Mouse (Mus musculus) v-Abl transformed pro-B cells (cell line): ENCODE results near the gene Stag1.

Source experiments
- in situ Hi-C, 2 experiments: fragments of 400-800 bp; cut with MboI; formaldehyde crosslinking; loops; one replicate each; pipeline ENCODE4 v1.15.1; 2025; ENCODE audit not compliant: unreplicated experiment in 2 of 2

The Stag1 gene

GRCm38 (mm10) chr9:100597546-100597945 is at the start of gene Stag1:
Stag1 (plus strand) TSS chr9:100597798.
- in situ Hi-C loops, result loop anchor here in 1 of 2 experiments (25.0 kb wide), 1 partner anchor 760 kb away; no protein-coding TSS in a partner anchor

DNA sequence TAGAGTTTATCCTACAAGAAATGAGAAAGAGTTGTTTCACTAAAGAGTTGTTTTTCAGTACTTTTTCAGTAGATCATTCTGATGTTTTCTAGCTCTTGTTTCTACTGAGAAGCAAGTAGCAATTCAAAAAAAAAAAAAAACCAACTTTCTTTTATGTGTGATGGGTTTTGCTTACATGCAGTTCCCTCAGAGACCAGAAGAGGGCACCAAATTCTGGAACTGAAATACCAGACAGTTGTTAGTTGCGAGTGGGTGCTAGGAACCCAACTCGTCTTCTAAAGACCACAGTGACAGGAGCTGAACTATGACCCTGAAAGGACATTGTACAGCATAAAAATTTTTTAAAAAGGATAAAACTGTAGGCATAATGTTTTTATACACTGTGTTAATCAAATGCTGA is 49.3 kb upstream of the Stag1 start:
- in situ Hi-C loops, result loop anchor here (5.0 to 25.0 kb wide), 6 partner anchors 94 to 986 kb away; partner anchors contain the start of genes Msl2 (in 2 of the 2) and Armc8 (in 1 of the 2)

GRCm38 (mm10) chr9:100555686-100556085 is 41.9 kb upstream of the Stag1 start:
- in situ Hi-C loops, result loop anchor here in 1 of 2 experiments (10.0 kb wide), 1 partner anchor 101 kb away; no protein-coding TSS in a partner anchor

- in situ Hi-C loops, result loop anchor here in 1 of 2 experiments (10.0 kb wide), 1 partner anchor 103 kb away; no protein-coding TSS in a partner anchor
These were observed 39.5 kb upstream of the Stag1 start for GRCm38 (mm10) chr9:100558023-100558573.

- in situ Hi-C loops, result loop anchor here in 1 of 2 experiments (10.0 kb wide), 1 partner anchor 104 kb away; no protein-coding TSS in a partner anchor
These were observed 38.6 kb upstream of the Stag1 start for GRCm38 (mm10) chr9:100558991-100559390.

DNA sequence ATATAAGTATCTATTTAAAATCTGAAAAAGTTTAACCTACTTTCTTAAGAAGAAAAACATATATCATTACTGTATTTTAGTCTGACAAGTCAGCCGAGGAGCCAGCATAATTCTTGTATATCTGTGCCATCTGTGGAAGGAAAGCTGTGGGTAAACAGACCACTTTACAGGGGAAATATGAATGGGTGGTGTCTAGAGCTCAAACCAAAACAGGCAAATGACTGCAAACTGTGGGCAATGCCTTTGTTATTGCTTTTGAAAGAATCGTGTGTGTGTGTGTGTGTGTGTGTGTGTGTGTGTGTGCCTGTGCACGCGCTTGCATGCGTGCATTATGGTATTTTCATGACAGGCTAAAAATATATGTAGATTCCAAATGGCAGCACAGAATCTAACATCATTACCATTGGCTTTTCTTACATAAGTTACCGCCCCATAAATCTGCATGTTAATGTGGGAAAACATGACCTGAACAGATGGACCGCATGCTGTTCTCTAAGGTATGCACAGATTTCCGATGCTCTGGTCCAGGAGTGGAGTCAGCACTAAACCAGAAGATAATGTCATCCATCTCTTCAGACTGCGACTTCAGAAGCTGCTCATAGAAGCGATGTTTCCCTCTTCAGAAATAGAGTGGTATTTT is 37.2 kb upstream of the Stag1 start:
- in situ Hi-C loops, result no loop called here

DNA sequence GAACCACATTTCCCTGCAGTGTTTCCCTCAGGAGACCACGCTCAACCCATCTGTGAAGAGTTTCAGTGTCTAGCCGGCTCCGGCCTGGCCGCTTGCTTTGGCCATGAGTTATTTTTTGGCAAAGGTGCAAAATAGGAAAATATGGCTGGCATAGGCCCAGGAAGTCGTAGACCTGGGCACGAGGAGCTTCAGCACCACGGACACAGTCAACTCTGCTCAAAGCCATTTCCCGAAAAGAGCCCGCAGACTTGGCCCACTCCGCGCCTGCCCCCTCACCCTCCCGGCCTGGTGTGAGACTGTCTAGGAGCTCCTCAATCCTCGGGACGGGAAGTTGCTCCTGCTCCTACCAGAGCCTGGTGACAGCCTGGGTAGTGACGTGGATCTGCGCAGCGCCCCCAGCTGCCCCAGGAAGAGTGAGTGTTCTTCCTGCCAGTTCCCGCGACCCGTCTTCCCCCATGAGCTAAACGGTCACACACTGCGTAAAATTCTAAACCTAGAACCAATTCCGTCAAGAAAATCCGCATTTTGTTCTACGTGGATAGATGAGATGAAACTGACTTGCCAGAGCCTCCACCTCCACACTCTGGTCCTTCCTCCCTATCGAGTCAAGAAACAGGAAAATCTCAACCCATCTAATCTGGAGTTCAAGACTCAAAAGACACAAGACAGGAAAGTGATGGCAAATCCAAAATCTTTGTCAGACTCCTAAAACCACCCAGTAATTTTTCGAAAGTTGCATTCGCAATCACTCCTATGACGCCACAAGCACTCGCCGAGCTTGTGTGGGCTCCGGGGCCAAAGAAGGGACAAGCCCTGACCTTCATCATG is 27.6 kb upstream of the Stag1 start:
- in situ Hi-C loops, result no loop called here

DNA sequence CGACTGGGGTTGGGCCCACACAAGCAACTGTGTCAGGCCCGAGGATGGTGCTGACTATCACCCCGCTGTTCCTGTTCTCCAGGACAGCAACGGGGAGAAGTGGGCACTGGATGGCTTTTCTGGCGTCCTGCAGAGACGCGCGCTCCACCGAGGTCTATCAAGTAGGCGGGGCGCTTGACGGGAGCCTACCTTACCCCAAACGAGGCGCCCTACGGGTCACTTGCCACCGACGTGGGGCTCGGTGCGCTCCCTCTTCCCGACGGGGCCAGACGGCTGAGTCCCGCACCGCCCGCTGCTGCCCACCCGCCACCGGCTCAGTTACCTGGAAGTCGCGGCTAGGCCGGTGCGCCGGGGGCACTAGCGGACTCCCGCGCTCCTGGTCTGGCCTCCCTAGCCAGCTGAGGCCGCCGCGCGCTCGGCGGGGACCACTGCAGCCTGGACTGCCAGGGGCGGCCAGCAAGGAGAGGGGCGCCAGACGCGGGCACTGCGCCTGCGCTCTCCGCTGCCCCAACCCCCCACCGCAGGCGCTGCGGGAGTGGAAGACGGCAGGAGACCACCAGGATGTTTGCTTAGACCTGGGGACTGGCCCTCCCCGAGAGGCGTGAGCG is 26.9 kb upstream of the Stag1 start, which contains the start of gene Slc35g2:
Gene Slc35g2 (minus strand): TSS at position 465 of the 608 bp plus-strand sequence.
- in situ Hi-C loops, result no loop called here

GRCm38 (mm10) chr9:100571511-100571910 is 26.1 kb upstream of the Stag1 start:
- in situ Hi-C loops, result no loop called here

GRCm38 (mm10) chr9:100573300-100573699 is 24.3 kb upstream of the Stag1 start:
- in situ Hi-C loops, result no loop called here

GRCm38 (mm10) chr9:100573942-100574341 is 23.7 kb upstream of the Stag1 start:
- in situ Hi-C loops, result no loop called here

DNA sequence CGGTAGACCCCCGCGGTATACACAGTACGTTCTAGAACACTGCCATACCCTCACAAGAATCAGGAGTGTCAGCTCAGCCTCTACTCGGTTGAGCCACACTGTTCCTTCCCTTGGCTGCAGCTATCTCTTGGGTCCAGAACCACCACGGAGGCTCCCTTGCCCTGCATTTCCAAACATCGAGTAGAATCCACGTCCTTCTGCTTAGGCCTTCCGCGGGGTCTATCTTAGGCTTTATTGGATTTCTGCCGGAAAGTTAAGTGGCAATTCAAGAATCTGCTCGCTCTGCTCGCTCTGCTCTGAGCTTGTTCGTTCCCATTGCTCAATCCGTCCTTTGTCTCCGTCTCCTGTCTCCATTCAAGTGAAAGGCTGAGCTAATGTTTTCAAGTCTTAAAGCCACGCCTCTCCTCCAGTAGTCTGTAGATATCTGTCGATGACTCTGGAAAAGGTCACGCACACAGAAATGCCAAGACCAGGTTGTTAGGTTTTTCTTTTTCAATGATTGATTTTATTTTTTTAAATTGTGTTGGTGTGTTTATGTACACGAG is 17.3 kb upstream of the Stag1 start:
- in situ Hi-C loops, result loop anchor here in 1 of 2 experiments (25.0 kb wide), 1 partner anchor 743 kb away; no protein-coding TSS in a partner anchor

DNA sequence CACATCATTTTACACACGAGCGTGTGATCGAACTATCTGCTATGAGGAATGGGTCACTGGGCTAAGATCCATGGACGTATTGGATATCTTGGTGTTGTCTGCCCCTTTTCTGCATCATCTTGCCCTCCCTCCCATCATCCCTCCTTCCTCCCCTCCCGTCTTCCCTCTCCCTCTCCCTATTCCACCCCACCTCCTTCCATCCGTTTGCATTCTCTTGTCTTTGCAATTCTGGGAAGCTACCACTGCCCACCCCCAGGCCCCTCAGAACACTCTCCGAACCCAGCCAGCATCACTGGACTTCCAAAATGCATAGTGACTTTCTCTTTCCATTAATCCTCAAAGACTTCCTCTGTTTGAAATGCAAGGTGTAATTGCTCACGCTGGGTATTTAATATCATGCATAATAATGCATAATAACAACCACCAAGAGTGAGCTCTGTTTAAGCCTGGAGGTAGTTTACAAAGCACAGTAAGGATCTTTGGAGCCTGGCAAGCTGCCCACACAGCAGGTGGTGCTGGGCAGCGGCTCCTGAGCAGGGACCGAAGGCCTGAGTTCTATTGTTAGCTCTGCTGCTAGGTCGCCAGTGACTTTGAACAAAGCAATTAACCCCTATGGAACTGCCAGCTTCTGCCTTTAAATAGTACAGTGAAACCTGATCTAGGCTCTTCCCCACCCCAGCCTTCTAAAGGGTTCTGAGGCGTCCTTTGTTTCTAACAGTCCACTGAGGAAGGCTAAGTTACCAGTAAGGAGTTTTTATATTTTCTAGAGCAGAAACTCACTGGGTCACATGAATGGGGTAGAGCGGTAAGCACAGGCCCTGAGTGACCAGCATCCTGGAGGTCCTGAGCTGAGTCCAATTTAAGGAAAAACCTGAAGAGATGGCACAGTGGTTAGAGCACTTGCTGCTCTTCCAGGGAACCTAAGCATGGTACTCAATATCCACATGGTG is 15.8 kb upstream of the Stag1 start:
- in situ Hi-C loops, result loop anchor here in 1 of 2 experiments (25.0 kb wide), 1 partner anchor 745 kb away; no protein-coding TSS in a partner anchor

- in situ Hi-C loops, result loop anchor here in 1 of 2 experiments (25.0 kb wide), 1 partner anchor 746 kb away; no protein-coding TSS in a partner anchor
These were observed 14.6 kb upstream of the Stag1 start for GRCm38 (mm10) chr9:100582883-100583575.

DNA sequence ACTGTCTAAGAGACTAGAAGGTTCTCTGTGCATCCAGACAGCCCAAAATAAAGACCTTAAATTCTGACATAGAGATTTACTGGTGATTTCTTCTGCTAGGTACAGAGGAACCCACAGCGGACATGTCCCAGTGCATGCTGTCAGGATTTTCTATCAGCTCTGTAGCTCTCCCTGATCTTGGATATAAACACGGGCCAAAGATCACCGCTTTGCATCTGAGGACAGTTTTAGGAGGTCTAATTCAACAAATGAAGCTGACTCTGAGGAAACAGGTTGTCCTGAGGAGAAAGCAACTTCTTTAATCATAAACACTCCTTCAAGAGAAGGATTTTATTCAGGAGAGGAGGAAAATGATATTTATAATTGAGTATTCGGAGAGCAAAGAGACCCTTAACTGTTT is 13.6 kb upstream of the Stag1 start:
- in situ Hi-C loops, result loop anchor here in 1 of 2 experiments (25.0 kb wide), 1 partner anchor 747 kb away; no protein-coding TSS in a partner anchor

GRCm38 (mm10) chr9:100590462-100590861 is 7.1 kb upstream of the Stag1 start:
- in situ Hi-C loops, result loop anchor here in 1 of 2 experiments (25.0 kb wide), 1 partner anchor 753 kb away; no protein-coding TSS in a partner anchor

GRCm38 (mm10) chr9:100596317-100596716 is 1.3 kb upstream of the Stag1 start:
- in situ Hi-C loops, result loop anchor here in 1 of 2 experiments (25.0 kb wide), 1 partner anchor 759 kb away; no protein-coding TSS in a partner anchor

GRCm38 (mm10) chr9:100599761-100600328 is 2.2 kb downstream of the Stag1 start:
- in situ Hi-C loops, result loop anchor here in 1 of 2 experiments (25.0 kb wide), 1 partner anchor 763 kb away; no protein-coding TSS in a partner anchor
